Mouse (Mus musculus): ENCODE measurements around the gene Camsap3. TPM values are rescaled to one million over a fixed set of nuclear protein-coding genes. Genes with fewer than 3 reads are reported as not detected.

Gene Camsap3
- polyA plus RNA-seq, 1 experiment = 28.7 TPM

DNA sequence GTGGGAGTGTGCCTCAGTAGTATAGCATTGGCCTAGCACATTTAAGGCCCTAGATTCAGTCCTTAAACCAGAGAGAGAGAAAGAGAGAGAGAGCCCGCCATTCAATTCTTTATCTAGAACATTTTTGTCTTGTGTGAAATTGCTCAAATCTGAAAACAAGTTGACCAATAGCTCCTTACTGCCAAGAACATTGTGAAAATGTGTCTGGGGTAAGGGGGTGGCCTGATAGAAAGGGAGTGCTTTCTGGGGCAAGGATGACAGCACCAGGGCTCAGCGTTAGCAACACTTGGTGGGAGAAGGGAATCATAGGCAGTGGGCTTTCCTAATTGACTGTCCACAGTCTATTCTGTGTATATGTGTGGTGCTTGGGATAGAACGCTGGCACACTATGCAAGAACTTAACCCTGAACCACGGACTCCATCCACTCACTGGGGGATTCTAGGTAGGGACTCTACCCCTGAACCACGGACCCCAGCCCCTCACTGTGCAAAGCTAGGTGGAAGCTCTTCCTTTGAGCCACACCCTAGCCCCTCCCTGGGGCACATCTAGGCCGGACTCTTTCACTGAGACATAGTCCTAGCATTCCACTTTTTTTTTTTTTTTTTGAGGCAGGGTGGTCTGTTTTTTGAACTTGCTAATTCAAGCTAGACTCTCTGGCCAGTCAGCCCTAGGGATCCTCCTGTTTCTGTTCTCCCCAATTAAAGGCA lies 59.9 kb downstream of the Camsap3 start:
- Histone ChIP-seq H3K27me3 (ENCODE audit: control insufficient read depth, insufficient read depth, low read length) (no peaks in the 10 kb centered on the region), H3K4me1 (ENCODE audit: control insufficient read depth, insufficient read depth, low read length) (no peaks in the 10 kb centered on the region), H3K27ac (ENCODE audit: control insufficient read depth, insufficient read depth, low read depth, low read length) (no peak overlapping the region), H3K4me3 (ENCODE audit: control insufficient read depth, low read depth, low read length) (no peak overlapping the region), H3K36me3 (ENCODE audit: control insufficient read depth, insufficient read depth, low read length) (no peaks in the 10 kb centered on the region)
- TF ChIP-seq POLR2A (IDR thresholded peaks at IDR 0.05; ENCODE audit: control insufficient read depth, low read depth, low read length) = no peak

- Histone ChIP-seq H3K27ac (ENCODE audit: control insufficient read depth, insufficient read depth, low read depth, low read length) (no peak overlapping the region), H3K27me3 (ENCODE audit: control insufficient read depth, insufficient read depth, low read length) (no peaks in the 10 kb centered on the region), H3K4me3 (ENCODE audit: control insufficient read depth, low read depth, low read length) (no peak overlapping the region), H3K4me1 (ENCODE audit: control insufficient read depth, insufficient read depth, low read length) (no peaks in the 10 kb centered on the region), H3K36me3 (ENCODE audit: control insufficient read depth, insufficient read depth, low read length) (no peaks in the 10 kb centered on the region)
- no peak for TF ChIP-seq POLR2A (IDR thresholded peaks at IDR 0.05; ENCODE audit: control insufficient read depth, low read depth, low read length)
- no peak for TF ChIP-seq CTCF (IDR thresholded peaks at IDR 0.05; ENCODE audit: control insufficient read depth, insufficient read depth, insufficient replicate concordance, low read depth, low read length)
These were observed 60.5 kb downstream of the Camsap3 start for GRCm38 (mm10) chr8:3647561-3647960.

GRCm38 (mm10) chr8:3648268-3648667 lies 61.2 kb downstream of the Camsap3 start:
- TF ChIP-seq POLR2A (IDR thresholded peaks at IDR 0.05; ENCODE audit: control insufficient read depth, low read depth, low read length) (no peak), CTCF (IDR thresholded peaks at IDR 0.05; ENCODE audit: control insufficient read depth, insufficient read depth, insufficient replicate concordance, low read depth, low read length) (no peak)
- no peaks in the 10 kb centered on the region for H3K4me1 ChIP-seq (ENCODE audit: control insufficient read depth, insufficient read depth, low read length)
- no peaks in the 10 kb centered on the region for H3K36me3 ChIP-seq (ENCODE audit: control insufficient read depth, insufficient read depth, low read length)
- no peaks in the 10 kb centered on the region for H3K27me3 ChIP-seq (ENCODE audit: control insufficient read depth, insufficient read depth, low read length)
- H3K4me3 ChIP-seq (ENCODE audit: control insufficient read depth, low read depth, low read length) = no peak overlapping the region
- H3K27ac ChIP-seq (ENCODE audit: control insufficient read depth, insufficient read depth, low read depth, low read length) = no peak overlapping the region

- Histone ChIP-seq H3K27ac (ENCODE audit: control insufficient read depth, insufficient read depth, low read depth, low read length) (no peak overlapping the region), H3K36me3 (ENCODE audit: control insufficient read depth, insufficient read depth, low read length) (no peaks in the 10 kb centered on the region), H3K4me3 (ENCODE audit: control insufficient read depth, low read depth, low read length) (no peak overlapping the region), H3K4me1 (ENCODE audit: control insufficient read depth, insufficient read depth, low read length) (no peaks in the 10 kb centered on the region), H3K27me3 (ENCODE audit: control insufficient read depth, insufficient read depth, low read length) (no peaks in the 10 kb centered on the region)
- TF ChIP-seq CTCF (IDR thresholded peaks at IDR 0.05; ENCODE audit: control insufficient read depth, insufficient read depth, insufficient replicate concordance, low read depth, low read length) (no peak), POLR2A (IDR thresholded peaks at IDR 0.05; ENCODE audit: control insufficient read depth, low read depth, low read length) (no peak)
These were observed 61.9 kb downstream of the Camsap3 start for GRCm38 (mm10) chr8:3648990-3649389.

DNA sequence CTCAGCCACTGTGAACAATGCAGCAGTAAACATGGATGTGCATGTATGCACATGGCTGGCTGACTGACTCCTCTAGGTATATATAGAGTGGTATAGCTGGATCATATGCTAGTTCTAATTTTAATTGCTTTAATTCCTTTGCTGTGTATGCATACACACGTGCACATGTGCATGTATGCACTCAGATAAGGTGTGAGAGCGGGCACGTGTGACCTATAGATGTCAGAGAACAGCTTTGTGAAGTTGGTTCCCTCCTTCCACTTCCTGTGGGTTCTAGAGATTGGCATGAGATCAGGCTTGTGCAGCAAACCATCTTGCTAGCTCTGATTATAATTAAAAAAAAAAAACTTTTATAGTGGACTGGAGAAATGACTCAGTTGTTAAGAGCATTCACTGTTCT lies 65.8 kb downstream of the Camsap3 start:
- peaks cover 10% of the 10 kb centered on the region for H3K4me1 ChIP-seq (ENCODE audit: control insufficient read depth, insufficient read depth, low read length)
- no peak overlapping the region for H3K4me3 ChIP-seq (ENCODE audit: control insufficient read depth, low read depth, low read length)
- TF ChIP-seq POLR2A (IDR thresholded peaks at IDR 0.05; ENCODE audit: control insufficient read depth, low read depth, low read length) = no peak
- no peak for TF ChIP-seq CTCF (IDR thresholded peaks at IDR 0.05; ENCODE audit: control insufficient read depth, insufficient read depth, insufficient replicate concordance, low read depth, low read length)
- H3K36me3 ChIP-seq (ENCODE audit: control insufficient read depth, insufficient read depth, low read length) = no peaks in the 10 kb centered on the region
- H3K27me3 ChIP-seq (ENCODE audit: control insufficient read depth, insufficient read depth, low read length) = no peaks in the 10 kb centered on the region
- no peak overlapping the region for H3K27ac ChIP-seq (ENCODE audit: control insufficient read depth, insufficient read depth, low read depth, low read length)

GRCm38 (mm10) chr8:3654726-3655508 lies 67.8 kb downstream of the Camsap3 start:
- Histone ChIP-seq H3K36me3 (ENCODE audit: control insufficient read depth, insufficient read depth, low read length) (no peaks in the 10 kb centered on the region), H3K27ac (ENCODE audit: control insufficient read depth, insufficient read depth, low read depth, low read length) (no peak overlapping the region), H3K4me3 (ENCODE audit: control insufficient read depth, low read depth, low read length) (no peak overlapping the region), H3K4me1 (ENCODE audit: control insufficient read depth, insufficient read depth, low read length) (peaks cover 10% of the 10 kb centered on the region), H3K27me3 (ENCODE audit: control insufficient read depth, insufficient read depth, low read length) (no peaks in the 10 kb centered on the region)
- TF ChIP-seq POLR2A (IDR thresholded peaks at IDR 0.05; ENCODE audit: control insufficient read depth, low read depth, low read length) = no peak
- no peak for TF ChIP-seq CTCF (IDR thresholded peaks at IDR 0.05; ENCODE audit: control insufficient read depth, insufficient read depth, insufficient replicate concordance, low read depth, low read length)

- no peak for TF ChIP-seq POLR2A (IDR thresholded peaks at IDR 0.05; ENCODE audit: control insufficient read depth, low read depth, low read length)
- H3K36me3 ChIP-seq (ENCODE audit: control insufficient read depth, insufficient read depth, low read length) = no peaks in the 10 kb centered on the region
- H3K4me1 ChIP-seq (ENCODE audit: control insufficient read depth, insufficient read depth, low read length) = peaks cover 10% of the 10 kb centered on the region
- H3K27ac ChIP-seq (ENCODE audit: control insufficient read depth, insufficient read depth, low read depth, low read length) = no peak within 1 kb of the TSS
- no peak within 1 kb of the TSS for H3K4me3 ChIP-seq (ENCODE audit: control insufficient read depth, low read depth, low read length)
- no peaks in the 10 kb centered on the region for H3K27me3 ChIP-seq (ENCODE audit: control insufficient read depth, insufficient read depth, low read length)
These were observed 68.4 kb downstream of the Camsap3 start, which contains the start of gene Retn for GRCm38 (mm10) chr8:3655526-3655925. TSS of gene Retn (plus strand) at chr8:3655770.
